Mouse (Mus musculus) megakaryocyte, adult 5-6 weeks (primary cell): ENCODE data around the gene Prkcz. TPM values are rescaled to one million over a fixed set of nuclear protein-coding genes. Genes with fewer than 3 reads are reported as not detected.

Experiments used
- ATAC-seq: 2 replicates; pipeline ENCODE4 v1.8.0; 2016; ENCODE audit warnings: mild to moderate bottlenecking, inconsistent platforms; ENCODE audit not compliant: poor library complexity, severe bottlenecking
- total RNA-seq, 2 experiments: library from RNA; stranded (forward) in 1 of 2; stranded (reverse) in 1 of 2; fragments of 153-499, 151-499 nt in 1 of 2; fragments of 221-1000, 200-1000 nt in 1 of 2; gene quantifications; 2 replicates each; pipeline versions ENCODE4 v1.2.3 to v1.2.4; 2015 to 2017

Prkcz gene
- total RNA-seq, 2 experiments from 2014 or later = 0.18 TPM; not detected in 1

DNA sequence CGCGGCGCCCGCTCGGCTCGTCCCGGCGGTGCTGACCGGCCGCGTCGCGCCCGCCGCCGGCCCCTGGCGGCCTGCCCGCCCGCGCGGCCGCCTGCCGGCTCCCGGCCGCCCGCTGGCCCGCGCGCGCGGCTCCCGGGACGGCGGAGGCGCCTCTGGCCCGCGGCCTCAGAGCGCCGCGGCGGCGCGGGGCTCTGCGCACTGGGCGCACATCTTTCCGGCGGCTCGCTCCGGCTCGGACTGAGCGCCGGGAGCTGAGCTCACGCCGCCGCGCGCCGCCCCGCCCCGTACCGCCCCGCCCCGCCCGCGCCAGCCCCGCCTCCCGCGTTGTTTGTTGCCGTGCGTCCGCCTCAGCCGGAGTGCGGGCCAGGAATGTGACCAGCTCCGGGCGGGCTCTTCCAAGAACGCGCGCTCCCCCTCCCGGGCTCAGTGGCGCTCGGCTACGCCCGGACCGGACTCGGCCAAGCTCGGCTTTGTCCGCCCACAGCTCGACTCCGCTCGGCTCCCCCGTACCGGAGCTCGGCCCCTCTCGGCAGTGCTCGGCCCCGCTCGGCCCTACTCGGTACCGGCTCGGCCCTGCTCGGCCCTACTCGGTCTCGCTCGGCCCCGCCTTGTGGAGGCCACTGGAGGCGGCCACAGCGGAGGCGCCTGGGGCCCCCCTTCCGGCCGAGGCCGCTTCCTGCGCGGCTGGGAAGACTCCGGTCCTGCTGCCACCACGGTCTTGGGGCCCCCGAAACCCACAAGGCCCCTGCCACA, 138.1 kb downstream of the Prkcz start:
- peak; percentile 80 for ATAC-seq

DNA sequence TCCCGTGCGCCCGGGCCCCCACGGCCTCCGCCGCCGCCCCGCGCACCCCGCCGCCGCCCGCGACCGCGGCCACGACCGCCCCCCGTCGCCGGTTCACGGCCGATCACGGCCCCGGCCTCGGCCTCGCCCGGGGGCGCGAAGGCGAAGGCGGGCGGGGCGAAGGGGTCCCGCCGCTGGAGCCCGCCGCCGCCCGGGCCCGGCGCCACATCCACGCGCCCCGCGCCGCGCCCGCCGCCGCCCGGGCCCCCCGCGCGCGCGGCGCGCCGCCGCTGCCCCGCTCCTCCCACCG, 138.7 kb downstream of the Prkcz start, which contains the start of gene Ski:
TSS of gene Ski (minus strand) at position 41 of the 289 bp plus-strand sequence.
- ATAC-seq = no peak

- peak; percentile 7 for ATAC-seq
Observed at GRCm38 (mm10) chr4:155221599-155222551, 139.3 kb downstream of the Prkcz start.

DNA sequence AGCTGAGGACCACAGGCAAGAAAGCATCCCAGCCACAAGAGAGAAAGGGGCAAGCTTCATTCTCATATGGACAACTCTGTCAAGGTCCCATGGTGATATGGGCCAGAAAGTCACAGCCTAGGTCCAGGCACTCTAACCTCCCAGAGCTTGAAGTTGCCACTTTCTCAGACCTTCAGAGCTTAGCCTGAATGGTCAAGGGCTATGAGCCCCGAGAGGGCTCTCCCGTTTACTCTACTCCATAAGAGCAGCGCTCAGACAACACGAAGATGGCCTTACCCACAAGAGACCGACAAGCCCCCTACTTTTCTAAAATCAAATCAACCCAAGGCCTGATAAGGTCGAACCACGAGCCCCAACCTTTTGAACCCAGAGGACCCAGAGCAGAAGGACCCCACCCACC, 140.1 kb downstream of the Prkcz start:
- no peak for ATAC-seq

DNA sequence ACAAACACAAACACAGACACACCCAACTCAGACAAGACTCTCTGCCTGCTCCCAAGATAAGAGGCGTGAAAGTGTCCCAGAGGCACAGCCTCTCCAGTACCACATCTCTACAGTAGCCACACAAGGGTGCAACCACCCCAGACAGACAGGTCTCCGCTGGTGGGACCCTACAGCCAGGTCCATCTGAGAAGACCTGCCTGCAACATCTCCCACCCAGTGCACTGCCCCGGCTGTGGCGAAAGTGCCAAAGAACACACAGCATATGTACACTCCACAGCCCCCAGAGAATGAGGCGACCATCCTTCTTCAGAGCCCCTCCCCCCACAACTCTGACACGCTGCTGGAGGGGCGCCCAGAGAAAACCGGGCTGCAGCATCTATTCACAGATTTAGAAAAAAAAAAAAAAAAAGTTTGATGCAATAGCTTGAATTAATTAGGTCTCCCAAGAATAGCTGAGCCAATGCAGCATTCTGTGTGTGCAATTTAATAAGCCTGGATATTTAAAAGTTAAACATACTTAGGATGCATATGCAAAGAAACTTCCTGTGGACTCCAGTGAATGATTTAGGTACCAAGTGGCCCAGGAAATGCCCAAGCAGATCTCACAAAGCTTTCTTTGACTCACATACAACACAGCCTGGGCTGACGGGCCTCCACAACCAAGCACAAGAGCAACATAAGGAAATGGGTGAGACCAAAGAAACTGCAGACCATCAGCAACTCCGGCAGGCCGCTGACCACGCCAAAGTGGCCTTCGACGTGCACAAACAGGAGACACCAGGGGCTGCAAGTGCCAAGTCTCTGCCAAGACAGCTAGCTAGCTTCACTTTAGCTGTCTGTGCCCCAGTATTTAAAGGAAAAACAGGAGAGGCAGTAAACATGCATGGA, 140.7 kb downstream of the Prkcz start:
- no peak for ATAC-seq

GRCm38 (mm10) chr4:155219271-155220212, 141.6 kb downstream of the Prkcz start:
- no peak for ATAC-seq

GRCm38 (mm10) chr4:155218104-155218732, 142.9 kb downstream of the Prkcz start:
- no peak for ATAC-seq

DNA sequence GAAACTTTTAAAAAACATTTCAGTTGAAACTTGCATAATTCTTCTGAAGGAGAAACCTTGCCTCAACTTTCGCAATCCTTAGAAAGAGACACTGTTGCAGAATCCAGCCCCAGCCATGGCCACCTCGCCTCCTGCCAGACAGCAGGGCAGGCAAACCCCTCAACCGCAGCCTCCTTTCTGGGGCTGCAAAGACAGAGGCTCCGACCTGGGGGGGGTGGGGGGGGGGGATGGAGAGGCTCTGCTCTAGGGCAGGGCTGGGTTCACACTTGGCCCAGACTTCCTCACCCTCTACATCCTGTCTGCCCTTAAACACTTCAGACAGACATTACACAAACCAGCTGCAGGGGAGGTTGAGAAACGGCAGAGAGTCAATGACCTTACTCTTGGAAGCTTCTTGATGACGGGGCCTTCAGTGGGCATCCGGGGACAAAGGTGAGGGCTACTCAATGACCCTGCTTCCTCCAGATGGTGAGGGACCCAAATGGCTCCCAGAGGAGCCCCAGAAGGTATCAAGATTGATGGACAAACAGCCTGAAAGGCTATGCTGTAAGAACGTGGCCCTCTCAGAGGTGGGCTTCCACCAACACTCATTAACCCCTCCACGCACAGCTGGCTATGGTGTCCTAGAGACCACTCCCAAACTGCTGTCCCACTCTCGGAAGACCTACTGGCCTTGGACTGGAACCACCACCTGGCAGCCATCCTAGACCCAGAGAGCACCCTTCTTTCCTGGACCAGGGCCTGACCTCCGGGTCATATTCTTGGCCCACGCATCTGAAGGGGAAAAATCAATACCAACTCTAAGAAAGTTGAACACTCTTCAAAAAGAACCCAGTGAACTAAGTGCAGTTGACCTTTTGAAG, 143.7 kb downstream of the Prkcz start:
- peak; percentile 68 for ATAC-seq

DNA sequence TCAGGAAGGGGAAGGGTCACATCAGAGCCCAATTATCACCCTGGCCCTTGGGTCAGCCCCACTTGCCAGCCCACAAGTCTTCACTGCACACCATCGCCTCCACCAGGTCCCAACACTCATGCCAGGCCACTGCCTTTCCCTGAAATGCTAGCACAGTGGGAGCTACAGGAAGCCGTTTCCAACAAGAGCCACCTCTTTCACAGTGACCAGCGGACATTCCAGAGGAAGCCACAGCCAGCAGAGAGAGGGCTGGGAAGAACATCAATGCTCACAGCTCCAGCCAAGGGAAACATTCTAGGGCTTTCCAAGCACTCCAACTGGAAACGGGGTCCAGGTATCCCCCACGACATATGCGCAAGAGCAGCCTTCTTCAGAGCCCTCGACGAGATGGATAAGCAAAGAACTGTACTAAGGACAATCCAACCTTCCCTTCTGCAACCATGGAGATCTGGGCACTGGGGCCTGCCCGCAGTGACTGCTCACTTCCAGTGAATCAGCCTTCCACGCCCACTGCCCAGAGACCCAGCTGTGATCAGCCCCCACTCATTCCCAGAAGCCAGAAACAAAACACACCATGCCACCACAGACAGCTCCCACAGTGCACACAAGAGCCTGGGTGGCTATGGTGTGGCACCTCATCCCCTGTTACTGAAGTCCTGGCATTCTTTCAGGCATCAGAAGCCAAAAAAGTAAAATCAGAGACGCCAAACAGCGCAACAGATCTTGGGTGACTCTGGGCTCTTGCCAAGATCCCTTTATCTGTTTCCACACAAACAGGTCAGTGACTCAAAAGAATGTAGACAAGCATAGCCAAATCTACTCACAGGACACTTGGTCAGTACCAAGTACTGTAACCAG, 145.2 kb downstream of the Prkcz start:
- no peak for ATAC-seq

DNA sequence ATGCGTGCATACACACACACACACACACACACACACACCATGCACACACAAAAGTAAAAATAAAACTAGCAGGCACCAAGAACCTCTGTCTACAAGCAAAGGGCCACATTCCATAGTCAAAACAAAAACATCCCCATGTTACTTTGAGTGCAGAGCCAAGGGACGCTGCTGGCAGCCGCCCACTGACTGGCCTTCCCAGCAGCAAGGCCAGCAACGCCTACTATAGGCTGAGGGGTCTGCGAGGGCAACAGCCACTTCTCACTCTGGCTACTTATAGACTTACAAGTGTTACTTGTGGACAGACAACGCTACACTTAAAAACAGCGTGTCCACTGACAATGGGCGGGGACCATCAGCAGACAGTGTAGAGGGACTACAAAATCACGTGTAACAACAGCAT, 146.0 kb downstream of the Prkcz start:
- no peak for ATAC-seq

DNA sequence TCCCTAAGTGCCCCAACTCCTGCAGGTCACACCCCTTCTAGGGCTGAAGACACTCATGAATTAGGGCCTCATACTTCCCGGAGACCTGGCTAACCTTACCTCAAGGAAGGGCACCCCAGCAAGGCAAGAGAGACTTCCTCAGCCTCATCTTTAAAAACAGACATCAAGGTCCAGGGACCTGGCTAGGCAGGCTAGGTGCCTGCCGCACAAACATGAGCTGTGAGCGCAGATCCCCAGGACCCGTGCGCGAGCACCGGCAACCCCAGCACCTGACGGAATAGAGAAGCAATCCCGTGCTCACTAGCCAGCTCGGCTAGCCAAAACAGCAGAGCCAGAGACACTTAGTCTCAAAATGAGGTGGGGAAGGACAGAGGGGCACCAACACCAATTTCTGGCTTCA, 146.4 kb downstream of the Prkcz start:
- no peak for ATAC-seq

- no peak for ATAC-seq
Observed at GRCm38 (mm10) chr4:155214188-155214587, 147.0 kb downstream of the Prkcz start.

DNA sequence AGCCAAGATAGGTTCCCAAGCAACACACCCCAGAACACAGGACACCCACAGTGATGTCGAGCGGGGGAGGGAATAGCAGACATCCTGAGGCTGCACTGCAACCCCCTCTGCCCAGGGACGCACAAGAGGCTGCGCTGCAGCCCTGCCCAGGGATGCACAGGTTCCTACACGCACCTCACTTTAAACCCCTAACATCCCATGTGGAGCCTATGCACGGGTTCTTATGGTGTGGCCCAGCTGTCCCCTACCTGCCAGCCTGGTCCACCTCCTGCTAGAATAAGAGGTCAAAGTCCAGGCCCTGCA, 147.5 kb downstream of the Prkcz start:
- ATAC-seq = no peak

DNA sequence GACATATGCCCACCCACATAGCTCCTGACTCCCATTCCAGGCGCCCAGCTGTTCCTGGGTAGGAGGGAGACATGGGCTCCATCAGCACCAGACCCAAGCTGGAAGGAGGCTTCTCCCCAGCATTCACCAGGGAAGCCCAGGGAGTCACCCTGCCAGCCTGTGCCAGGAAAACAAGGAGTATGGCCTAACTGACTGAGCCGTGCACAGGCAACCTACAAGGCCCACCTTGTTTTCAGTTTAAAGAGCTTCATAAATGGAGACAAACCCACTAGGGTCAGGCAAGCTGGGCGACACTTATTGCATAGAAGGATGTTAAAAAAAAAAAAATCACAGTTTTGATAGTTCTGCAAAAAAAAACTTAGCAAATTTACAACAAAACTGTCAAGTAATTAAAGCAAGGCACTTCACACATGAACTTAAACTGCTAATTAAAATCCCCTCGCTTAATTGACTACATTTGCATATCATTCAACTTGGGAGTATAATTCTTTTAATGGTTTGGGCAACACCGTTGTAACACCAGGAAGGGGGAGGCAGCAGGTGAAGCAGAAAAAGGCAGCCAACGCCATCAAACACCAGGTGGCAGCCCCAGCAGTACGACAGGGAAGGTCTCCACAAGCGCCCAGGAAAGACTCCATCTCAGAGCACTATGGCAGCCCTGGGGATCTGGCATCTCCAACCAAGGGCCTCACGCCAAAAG, 148.0 kb downstream of the Prkcz start:
- no peak for ATAC-seq
